25 mouse cellular contexts compared by ENCODE assay signal in the genomic region with DNA sequence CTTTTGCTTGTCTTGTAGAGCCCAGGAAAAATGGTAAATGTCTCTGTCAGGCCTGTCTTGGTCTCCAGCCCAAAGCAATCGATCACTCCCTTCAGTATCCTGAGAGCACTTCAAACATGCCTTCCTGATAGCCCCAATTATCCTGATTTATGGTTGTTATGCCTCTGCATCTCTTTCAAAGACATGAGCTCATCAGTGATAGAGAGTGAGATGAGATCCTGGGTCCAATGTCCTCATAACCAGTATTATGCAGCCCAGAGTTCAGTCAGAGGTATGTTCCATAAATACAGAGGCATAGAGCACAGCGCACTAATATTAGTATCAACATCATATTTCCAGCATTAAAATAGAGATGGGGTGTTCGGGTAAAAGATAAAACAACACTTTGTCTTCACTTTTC. TPM values are rescaled to one million over a fixed set of nuclear protein-coding genes. Genes with fewer than 3 reads are reported as not detected.
"Had no signal": no experiment of that assay in that cellular context is flagged by ENCODE, and none has a peak within 500 bp of the region (broad histone marks: within the 10 kb centered on the region; RNA-seq: fewer than 3 reads in every experiment).

No protein-coding gene starts in this region.

- H3K4me3 ChIP-seq: gastrocnemius, adult 2 months; heart, embryonic 10.5 days; heart, embryonic 12.5 days; hindbrain, embryonic 10.5 days; layer of hippocampus, adult 2 months; limb, embryonic 13.5 days; limb, embryonic 15.5 days; liver, embryonic 12.5 days had no signal

- ATAC-seq: hindbrain, embryonic 16.5 days; inflammation-experienced regulatory T-cells, adult 6 months; intestine, postnatal 0 days; liver, embryonic 12.5 days had no signal

- H3K27me3 ChIP-seq: heart, embryonic 12.5 days; limb, embryonic 13.5 days; limb, embryonic 15.5 days; liver, embryonic 12.5 days had no signal

- H3K9ac ChIP-seq: heart, embryonic 12.5 days; hindbrain, embryonic 14.5 days; limb, embryonic 13.5 days; limb, embryonic 15.5 days; liver, embryonic 12.5 days had no signal

- DNase-seq: gastrocnemius, adult 2 months; gastrocnemius, postnatal 10 days; gastrocnemius, postnatal 25 days; heart, adult 18-20 months; heart, postnatal 10 days; heart, postnatal 4 days; kidney, adult 18-20 months; kidney, adult 8-10 months; kidney, postnatal 10 days; kidney, postnatal 25 days; kidney, postnatal 4 days; layer of hippocampus, postnatal 36 days; left cerebral cortex, postnatal 4 days had no signal

- H3K9me3 ChIP-seq: heart, embryonic 10.5 days; hindbrain, embryonic 10.5 days; limb, embryonic 15.5 days; liver, embryonic 12.5 days had no signal

- H3K27ac ChIP-seq: gastrocnemius, adult 2 months; heart, embryonic 10.5 days; hindbrain, embryonic 10.5 days; hindbrain, embryonic 14.5 days; layer of hippocampus, adult 2 months; limb, embryonic 13.5 days; limb, embryonic 15.5 days; liver, embryonic 12.5 days had no signal

- H3K4me1 ChIP-seq: heart, embryonic 10.5 days; heart, embryonic 12.5 days; hindbrain, embryonic 10.5 days; limb, embryonic 13.5 days; limb, embryonic 15.5 days; liver, embryonic 12.5 days had no signal

- H3K36me3 ChIP-seq: heart, embryonic 10.5 days; heart, embryonic 12.5 days; limb, embryonic 13.5 days; limb, embryonic 15.5 days; liver, embryonic 12.5 days had no signal

- H3K4me2 ChIP-seq: heart, embryonic 12.5 days; hindbrain, embryonic 14.5 days; limb, embryonic 13.5 days; limb, embryonic 15.5 days; liver, embryonic 12.5 days had no signal

RNA-seq across cellular contexts. Expression of a gene that starts 15.3 kb away (rescaled TPM):
- total RNA-seq: granulocyte monocyte progenitor cell, adult 5-6 weeks had no signal
- polyA plus RNA-seq: inflammation-experienced regulatory T-cells, adult 6 months had no signal
